Mouse (Mus musculus): Measurements from ENCODE around the gene Scnn1b.

- TF ChIP-seq USF1 (IDR thresholded peaks at IDR 0.05; ENCODE audit: low read depth) (no peak), CTCF (IDR thresholded peaks at IDR 0.05; ENCODE audit: control insufficient read depth, insufficient read depth, insufficient read length) (no peak), MAX (IDR thresholded peaks at IDR 0.05) (no peak), CEBPB (IDR thresholded peaks at IDR 0.05; ENCODE audit: low read depth) (no peak), FOSL1 (IDR thresholded peaks at IDR 0.05; ENCODE audit: insufficient read depth, low read length, poor library complexity, severe bottlenecking) (no peak), MYOG (IDR thresholded peaks at IDR 0.05; ENCODE audit: control insufficient read depth, extremely low read depth, insufficient read length) (no peak)
Observed at GRCm38 (mm10) chr7:121890636-121891360, 26.0 kb downstream of the Scnn1b start.

All from C2C12 (cell line).